Mouse (Mus musculus): ENCODE data around the gene Lrrc27.

Gene Lrrc27

DNA sequence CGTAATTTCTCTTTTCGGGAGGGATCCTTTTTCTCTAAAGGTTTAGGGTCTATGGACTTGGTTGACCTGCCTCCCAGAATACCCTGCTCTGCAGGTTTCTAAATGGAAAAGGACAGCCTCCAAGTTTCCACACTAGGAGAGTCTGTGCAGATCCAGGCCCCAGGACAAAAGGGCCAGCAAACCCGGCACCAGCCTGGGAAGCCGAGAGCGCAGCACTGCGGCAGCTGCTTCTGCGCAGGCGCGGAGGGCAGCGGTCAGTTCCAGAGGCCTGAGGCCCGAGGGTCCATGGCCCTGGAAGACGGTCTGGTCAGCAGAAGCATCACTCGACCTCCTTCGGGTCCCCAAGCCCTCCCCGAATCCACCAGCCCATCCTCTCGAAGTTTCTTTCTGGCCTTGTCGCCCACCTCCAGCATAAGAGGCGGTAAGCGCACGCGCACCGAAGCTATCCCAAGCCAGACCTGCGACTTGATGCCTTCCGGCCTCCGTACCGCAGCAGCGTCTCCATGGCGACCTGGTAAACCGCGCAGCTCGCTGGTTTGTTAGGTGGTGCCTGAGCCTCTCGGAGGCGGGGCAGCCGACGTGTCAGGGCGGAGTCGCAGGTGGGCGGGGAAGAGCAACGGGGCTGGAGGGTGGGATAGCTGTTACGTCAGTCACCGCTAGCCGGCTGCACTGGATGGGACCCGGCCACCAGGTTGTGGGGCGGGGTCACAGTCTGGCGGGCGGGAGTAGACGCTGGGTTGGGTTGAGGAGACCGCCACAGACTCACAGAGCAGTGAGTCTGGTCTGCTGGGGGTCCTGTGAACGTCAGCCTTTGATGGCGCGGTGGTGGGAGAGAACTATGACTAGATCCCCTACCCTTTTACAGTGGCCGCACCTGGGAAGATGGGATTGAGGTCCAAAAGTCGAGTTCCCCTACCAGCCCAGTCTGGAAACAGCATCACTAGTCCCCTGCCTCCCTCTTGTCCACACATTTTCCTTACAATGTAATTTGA is at the start of gene Lrrc27, which contains the start of gene Stk32c:
TSS of gene Lrrc27 (plus strand) at position 235 of the 992 bp plus-strand sequence.
TSS of gene Stk32c (minus strand) at position 554 of the 992 bp plus-strand sequence.
- DNase-seq: peak; percentile 96 to 99

DNA sequence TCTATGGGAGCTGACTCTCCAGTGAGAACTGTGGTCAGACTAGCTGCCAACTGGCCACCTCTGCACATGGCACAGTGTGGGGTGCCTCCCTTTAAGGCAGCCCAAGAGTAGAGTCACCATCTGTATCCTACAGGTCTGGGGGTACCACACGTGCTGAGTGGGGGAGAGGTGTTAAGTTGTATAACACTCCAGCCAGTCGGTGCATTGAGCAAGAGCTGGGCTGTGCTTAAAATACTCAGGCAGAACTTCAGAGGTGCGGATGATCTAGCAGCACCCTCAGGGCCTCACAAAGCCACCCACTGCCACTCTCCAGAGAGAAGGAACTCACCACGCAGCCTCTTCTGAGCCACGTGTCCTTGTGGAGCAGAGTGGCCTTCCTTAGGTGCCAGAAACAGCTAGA is 48.4 kb upstream of the Lrrc27 start:
- DNase-seq: no peak

DNA sequence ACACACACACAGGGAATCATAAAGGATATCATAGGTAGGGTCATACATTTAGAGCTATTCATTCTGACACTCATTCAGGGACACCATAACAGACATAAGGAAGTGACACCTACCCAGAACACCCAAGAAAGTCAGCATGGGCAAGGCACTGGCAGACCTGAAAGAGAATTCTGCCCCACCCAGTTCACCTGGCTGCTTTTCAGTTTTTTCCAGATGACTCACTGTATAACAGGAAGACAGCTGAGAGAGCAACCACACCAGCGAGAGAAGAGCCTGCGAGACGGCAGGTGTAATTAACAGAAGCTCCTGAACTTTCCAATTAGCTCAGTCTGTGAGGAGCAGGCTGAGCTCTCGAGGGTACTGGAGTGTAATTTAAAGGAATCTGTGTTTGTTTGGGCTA is 43.6 kb upstream of the Lrrc27 start:
- no peak for DNase-seq

DNA sequence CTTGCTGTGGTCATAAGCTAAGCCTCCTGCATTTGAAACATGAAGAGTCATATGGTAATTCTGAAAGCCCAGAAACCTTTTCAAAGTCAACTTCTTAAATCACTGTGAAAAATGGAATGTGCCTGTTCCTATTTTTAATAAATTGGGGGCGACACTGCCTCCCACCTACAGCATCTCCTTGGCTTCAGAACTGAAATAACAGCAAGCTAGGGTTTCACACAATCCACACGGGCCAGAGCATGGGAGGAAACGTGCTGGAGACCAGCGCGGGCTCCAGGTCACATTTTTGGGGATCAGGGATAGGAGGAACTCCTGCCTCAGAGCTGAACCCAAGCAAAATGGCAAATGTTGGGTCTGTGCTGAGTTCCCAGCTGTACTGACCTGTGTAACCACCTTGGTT is 33.5 kb upstream of the Lrrc27 start:
- no peak for DNase-seq

DNA sequence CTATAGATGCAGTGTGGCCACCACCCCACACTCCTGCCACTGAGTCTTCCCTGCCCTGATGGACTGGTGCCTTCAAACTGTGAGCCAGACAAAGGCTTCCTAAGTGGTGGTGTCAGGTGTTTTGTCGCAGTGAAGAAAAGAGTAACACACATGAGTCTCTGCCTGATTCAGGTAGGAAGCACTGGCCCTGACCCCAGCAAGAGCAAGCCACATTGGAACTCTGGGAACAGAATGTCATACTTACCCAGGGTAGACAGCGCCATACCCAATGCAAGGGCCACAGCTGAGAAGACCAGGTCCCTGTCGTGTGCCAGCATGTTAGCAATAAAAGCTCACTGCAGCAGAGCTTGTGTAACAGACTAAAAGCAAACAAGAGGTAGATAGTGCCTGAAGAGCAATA is 32.7 kb upstream of the Lrrc27 start:
- DNase-seq: no peak

DNA sequence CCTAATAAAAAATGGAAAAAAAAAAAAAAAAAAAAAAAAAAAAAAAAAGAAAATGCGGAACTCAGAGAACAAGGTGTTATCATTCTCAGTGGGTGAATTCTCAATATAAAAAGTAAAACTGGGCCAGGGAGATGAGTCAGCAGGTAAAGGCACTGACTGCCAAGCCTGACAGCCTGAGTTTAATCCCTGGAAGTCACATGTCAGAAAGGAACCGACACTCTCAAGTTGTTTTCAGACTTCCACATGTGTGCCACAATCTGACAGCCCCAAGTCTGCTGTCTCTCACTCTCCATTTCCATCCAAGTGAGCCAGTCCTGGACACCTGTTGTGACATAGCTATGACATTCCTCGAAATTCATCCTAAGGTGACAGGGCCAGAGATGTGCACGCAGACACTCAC is 28.4 kb upstream of the Lrrc27 start:
- DNase-seq: no peak

DNA sequence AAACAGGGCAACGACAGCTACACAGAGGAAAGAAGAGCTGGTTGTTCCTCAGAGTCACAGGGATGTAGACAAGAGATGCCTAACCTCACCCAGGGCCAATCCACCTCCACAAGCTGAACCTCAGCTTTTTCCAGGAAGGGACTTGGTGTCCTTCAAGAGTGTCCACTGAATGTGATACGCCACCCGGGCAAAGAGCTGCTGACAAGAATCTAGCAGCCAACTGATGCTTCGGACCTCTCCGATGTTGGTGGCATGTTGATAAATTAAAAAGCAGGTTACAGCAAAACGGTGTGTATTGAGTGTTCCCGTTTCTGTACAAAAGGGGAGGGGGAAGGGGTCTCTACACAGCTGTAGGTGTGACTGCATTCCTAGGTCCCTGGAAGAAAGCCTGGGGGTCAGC is 27.9 kb upstream of the Lrrc27 start:
- DNase-seq: no peak

DNA sequence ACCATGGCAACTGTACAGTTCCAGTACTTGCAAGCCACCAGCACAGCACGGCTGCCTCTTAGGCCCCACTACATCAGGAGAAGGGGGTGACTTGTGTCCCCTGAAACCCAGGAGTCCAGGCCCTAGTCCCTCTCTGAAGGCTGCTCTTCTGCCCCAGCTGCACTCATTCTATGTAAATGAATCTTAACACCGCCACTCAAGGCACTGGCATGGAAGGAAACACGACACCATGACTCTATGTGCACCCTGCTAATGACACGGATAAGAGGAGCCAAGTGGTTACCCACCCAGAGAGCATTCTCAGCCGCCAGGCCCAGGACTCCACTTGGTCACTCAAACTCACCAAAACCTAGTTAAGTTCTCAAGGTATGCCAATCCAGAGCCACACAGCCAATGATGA is 26.8 kb upstream of the Lrrc27 start:
- DNase-seq: no peak

DNA sequence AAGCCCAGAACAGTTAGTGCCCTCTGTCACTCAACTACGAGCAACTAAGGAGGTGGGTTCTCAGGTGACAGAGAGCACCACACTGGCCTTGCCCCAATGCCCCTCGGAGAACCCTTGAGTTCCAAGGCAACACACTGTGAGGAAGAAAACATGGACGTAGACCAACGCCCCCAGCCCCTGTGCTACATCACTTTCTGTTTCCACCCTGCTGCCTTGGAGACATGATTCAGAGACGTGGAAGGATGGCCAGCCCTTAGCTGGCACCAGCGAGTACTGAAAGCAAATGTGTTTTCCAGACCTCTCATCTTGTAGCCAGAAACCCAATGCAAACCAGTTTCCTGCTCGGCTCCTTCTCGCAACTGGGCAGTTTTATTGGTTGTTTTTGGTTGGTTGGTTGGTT is 26.4 kb upstream of the Lrrc27 start:
- peak in 1 of 2 experiments; percentile 16 for DNase-seq

DNA sequence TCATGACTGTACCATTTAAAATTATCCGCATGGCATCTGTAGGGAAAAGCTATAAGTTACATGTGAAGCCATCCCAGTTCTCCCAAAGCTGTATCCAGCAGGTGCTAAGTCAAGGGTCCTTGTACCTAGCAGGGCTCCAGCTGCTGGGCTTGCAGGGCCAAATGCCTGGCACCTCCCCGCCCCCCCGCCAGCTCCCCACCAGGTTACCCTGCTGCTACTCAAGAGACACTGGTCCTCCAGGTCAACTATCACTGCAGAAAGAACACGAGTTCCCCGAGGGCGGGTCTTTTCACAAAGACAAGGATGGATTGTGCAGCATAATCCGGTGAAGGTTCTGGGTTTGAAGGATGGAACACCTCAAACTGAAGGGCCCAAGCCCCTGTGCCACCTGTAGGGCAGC is 25.5 kb upstream of the Lrrc27 start:
- DNase-seq: no peak

DNA sequence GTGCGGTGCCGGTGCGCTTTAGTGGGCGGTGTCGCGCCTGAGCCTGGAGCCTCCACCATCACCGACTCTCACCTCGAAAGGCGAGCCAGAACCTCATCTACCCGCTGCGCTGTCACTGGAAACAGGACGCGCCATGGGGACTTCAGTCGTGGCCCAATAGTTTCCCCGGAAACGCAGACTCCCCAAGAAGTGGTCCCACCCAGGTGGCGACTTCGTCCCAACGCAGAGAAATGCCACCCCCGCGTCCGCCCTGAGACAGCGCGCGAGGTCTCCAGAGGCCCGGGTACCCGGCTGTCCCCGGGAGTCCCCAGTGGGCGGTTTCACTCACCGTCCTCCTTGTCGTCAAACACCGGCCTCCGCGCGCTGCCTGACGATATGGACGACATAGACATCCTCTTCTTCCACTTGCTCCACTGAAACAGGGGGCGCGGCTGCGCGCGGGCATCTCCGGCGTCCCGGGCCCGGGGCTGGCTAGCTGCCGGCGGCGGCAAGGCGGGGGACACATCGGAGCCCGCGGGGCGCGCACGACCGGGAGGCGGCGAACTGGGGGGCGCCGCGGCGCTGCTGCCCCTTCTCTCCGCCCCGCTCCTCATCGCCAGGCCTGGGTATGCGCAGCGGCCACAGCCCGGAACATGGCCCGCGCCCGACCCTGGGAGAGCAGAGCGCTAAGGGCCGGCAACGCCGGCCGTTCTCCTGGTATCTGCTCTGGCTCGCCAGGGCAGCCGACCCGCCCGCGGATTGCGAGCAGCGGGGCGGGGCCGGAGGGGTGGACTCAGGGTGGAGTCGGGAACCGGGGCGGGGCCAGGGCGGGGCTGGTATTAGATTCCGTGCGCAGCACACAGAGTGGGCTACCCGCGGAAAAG is 24.8 kb upstream of the Lrrc27 start:
- peak; percentile 87 to 91 for DNase-seq

DNA sequence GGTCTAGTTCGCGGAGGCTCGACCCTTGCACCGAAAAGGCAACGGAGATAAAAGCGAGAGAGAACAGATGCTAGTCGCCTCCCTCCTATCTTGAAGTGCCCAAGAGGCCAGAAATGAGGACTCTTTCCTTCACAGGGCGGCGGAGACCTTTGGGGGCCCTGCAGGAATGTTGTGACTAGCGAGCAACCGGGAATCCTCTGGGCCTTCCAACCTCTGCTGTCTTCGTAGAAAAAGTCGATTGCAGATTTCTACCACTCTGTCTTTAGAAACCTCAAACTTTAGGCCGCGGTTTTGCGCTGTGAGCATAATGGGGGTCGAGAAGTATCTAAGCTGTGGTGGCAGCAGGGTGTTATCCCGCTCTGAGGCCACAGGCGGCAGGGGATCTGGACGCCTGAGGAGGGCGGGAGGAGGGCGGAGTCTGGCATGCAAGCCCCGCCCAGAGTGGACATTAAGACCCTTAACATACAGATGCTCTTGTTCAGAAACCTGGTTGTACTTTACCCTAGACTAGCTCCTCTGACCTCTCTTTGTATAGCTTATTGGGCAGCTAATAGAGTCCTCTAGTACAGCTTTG is 24.1 kb upstream of the Lrrc27 start:
- DNase-seq: peak; percentile 32 to 35

DNA sequence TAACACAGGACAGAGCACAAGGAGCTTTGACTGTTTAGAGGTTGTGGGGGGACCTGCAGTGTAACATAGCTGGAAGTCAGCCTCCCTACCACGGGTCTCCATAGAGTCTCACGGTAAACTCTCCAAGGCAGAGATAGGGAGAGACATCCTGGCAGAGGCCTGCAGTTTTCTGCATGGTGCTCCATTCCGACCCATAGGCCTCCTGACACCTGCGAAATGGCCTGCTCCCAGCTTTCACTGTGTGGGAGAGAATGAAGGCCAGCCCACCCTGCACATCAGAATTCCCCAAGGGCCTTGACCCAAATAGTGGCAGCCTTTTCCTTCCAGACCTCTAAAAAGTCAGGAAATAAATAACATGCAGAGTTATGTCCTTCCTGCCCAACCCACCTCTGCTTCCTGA is 22.2 kb upstream of the Lrrc27 start:
- no peak for DNase-seq

DNA sequence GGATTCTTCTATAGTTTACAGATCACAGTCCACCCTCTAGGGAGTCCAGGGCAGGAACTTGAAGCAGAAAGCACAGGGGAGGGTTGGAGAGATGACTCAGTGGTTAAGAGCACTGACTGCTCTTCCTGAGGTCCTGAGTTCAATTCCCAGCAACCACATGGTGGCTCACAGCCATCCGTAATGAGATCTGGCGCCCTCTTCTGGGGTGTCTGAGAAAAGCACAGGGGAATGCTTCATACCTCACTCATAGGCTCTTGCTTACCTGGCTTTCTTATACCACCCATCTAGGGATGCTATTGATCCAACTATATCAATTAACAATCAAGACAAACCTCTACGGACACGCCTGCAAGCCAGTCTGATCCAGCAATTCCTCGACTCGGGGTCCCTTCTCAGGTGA is 21.2 kb upstream of the Lrrc27 start:
- no peak for DNase-seq

DNA sequence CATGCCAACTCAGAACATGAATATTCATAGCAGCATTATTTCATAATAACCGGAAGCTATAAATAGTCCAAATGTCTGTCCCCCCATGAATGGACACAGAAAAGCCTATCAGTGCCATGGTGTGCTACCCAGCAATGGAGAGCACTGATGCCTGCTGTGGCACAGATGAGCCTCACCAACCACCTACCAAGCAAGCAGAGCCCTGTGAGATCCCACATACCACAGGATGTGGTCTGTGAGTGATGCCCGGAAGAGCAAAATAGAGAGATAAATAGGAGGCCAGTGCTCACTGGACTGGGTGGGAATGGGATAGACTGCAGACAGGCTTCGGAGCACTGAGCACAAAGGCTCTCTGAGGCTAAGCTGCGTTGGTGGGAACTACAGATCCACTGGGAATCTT is 15.8 kb upstream of the Lrrc27 start:
- no peak for DNase-seq

DNA sequence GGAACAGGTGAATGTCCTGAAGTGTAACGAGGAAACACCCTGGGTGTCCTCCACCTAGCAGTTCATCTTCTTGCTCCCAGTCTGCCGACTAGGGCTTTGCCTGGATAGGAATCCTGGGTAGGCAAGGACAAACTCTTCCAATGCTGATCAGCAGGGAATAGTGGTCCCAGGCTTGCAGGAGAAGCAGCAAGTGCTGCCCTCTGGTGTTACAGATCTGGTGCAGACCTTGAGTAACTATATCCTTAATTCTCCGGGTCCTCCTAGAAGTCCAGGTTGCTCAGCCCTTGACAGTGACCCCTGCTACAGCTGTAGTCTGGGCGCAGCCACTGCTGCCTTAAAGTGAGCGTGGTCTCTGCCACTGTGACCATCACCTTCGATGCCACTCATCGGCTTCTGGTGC is 12.7 kb upstream of the Lrrc27 start:
- peak; percentile 87 to 90 for DNase-seq

DNA sequence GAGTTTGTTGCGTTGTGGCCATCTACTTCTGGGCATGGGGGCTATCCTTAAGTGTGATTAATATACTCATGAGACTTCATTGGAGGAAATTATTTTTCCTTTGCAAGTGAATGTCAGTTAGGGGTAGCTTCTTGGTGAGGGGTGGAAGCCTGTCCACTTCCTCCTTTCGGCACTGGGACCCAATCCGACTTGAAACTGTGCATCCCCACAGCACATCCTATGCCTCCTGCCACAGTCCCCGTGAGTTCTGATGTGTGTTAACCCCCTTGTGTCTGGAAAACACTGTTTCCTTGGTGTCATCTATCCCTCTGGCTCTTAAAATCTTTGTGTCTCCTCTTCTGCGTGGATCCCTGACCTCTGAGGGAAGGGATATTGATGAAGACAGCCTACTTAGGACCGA is 11.6 kb upstream of the Lrrc27 start:
- no peak for DNase-seq

DNA sequence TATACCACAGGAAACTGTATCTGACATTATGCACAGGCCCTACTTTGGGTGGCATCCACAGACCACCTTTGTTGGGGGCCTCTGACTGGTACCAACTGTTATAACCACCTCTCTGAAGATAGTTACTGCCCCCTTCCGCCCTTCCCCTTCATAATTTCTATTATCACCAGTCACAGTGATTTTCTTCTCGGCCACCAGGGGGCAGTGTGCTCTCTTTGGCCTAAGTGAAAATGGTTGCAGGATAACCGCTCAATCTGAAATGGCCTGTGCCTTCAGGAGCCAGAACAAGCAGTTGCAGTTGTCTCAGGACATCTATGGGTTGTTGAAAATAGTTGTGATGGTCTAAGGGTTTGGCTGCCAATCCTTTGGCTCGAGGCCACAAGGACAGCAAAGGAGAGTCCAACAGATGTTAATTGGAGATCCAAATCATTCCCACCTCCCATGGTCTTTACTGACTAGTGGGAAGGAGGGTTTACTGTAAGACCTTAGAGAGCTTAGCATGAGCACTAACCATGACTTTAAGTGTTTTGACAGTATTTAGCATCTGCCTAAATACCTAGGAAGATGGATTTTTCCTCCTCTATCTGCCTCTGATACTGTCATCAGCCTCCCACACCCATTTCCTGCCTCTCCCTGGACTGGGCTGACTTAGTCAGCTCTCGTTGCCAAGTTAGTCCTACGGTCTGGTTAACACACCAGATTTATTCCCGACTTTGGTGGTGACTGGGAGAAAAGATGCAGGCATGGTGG is 4.6 kb upstream of the Lrrc27 start:
- DNase-seq: peak; percentile 73 to 78

DNA sequence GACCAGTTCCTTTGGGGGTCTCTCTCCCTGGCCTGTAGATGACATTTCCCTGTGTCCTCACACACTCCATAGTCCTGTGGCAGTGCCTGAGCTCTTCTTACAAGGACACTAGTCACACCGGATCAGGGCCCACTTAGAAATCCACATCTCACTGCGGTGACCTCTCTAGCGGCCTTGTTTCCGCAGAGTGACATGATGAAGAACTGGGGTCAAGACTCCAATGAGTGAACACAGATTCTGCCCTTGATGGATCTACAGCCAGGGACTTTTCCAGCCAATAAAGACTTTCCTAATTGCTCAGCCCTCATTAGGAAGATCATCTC is 4.1 kb upstream of the Lrrc27 start:
- no peak for DNase-seq

DNA sequence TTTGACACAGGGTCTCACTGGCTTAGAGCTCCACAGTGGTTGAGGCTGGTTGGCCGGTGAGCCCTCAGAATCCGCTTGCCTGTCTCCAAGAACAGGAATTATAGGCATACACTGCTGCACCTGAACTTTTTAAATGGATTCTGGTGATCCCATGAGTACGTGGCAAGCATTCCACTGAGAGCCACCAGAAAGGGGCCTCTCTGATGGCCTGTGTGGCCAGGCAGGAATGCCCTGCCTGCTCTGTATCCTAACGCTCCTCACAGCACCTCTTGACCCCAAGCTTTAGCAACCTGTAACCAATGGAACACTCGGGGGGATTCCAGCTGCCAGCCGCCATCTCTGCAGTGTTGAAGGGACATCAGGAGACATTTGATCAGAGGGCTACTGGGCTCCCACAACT is 1.0 kb upstream of the Lrrc27 start:
- DNase-seq: no peak

DNA sequence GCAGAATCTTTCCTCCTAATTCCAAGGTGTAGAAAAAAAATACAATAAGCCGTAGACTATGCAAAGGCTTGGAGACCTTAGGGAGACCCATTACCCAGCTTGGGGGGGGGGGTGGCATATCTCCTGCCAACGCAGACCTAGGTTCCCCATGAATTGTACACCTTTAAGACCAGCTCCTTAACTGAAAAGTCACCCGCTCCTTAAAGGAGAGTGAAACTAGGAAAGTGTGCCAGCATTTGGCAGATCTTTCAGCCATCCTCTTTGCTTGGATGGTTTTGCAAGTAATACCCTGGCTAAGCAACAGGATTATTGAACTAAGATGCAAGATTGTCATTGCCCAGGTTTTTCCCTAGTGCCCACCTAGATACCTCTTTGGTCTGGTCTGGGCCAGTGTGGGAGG is 963 bp downstream of the Lrrc27 start:
- DNase-seq: peak; percentile 39 to 52

DNA sequence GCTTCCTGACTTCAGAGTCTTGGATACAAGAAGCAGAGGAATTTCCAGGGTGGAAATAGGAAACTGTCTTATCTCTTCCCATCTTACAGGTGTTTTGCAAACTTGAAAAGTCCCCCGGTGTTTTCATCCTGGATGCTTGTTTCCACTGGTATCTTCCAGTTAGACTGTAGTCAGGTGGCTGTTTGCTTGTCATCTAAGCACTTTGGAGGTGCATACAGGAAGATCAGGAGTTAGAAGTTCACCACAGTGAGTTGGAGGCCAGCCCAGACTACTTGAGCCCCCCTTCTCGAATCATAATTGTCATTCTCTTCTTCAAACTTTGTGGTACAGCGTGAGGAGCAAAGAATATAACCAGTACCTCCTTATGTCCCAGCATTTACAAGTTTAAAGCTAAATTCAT is 1.4 kb downstream of the Lrrc27 start:
- DNase-seq: no peak

Measured in cerebellum, postnatal 10 days (tissue).